Comparison of ENCODE assay signal across 16 mouse cellular contexts in the genomic region with DNA sequence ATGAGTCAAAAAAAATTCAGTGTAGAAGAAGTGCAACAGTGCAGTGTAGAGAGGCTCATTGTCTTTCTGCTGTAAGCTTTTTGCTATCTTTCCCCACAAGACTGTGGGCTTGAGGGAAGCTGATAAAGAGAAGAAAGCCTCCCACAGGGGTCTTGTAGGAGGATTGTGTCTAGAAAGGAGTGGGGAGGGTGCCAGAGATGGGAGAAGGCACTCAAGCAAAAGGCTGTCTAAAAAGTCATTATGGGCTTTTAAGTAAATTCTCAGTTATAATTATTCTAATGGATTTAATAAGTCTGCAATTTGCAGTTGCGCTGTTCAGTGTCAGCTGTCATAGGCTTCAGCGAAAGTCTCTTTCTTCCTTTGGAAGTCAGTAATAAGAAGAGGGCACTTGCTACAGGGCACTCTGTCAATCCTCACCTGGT.
"Had no signal": no experiment of that assay in that cellular context is flagged by ENCODE, and none has a peak within 500 bp of the region (broad histone marks: within the 10 kb centered on the region; RNA-seq: fewer than 3 reads in every experiment).

No protein-coding gene starts in this region.

- ATAC-seq: lung, postnatal 0 days had no signal

- H3K9ac ChIP-seq: limb, embryonic 12.5 days; liver, embryonic 15.5 days; neural tube, embryonic 15.5 days had no signal

- H3K27me3 ChIP-seq: limb, embryonic 12.5 days; liver, embryonic 15.5 days; neural tube, embryonic 15.5 days had no signal

- H3K36me3 ChIP-seq: limb, embryonic 12.5 days; liver, embryonic 15.5 days; midbrain, embryonic 10.5 days; neural tube, embryonic 15.5 days had no signal

- H3K27ac ChIP-seq: layer of hippocampus, adult 2 months; limb, embryonic 12.5 days; liver, embryonic 15.5 days; midbrain, embryonic 10.5 days; neural tube, embryonic 15.5 days had no signal

- H3K4me1 ChIP-seq: liver, embryonic 15.5 days; midbrain, embryonic 10.5 days; neural tube, embryonic 15.5 days had no signal

- DNase-seq: kidney, adult 11 months; kidney, adult 9 months; kidney, postnatal 10 days; kidney, postnatal 4 days; lung, adult 2 months; lung, postnatal 36 days; right cerebral cortex, adult 18-20 months; right cerebral cortex, postnatal 25 days; thymus, postnatal 36 days had no signal

- H3K4me3 ChIP-seq: layer of hippocampus, adult 2 months; limb, embryonic 12.5 days; liver, embryonic 15.5 days; midbrain, embryonic 10.5 days; myocyte; neural tube, embryonic 15.5 days had no signal

- H3K4me2 ChIP-seq: limb, embryonic 12.5 days; liver, embryonic 15.5 days; neural tube, embryonic 15.5 days had no signal

- H3K9me3 ChIP-seq: limb, embryonic 12.5 days; liver, embryonic 15.5 days; midbrain, embryonic 10.5 days; neural tube, embryonic 15.5 days had no signal
